In genomic region chr4:41552529-41552928, GRCm38 (mm10) we compare ENCODE assay signal across 8 mouse cellular contexts. TPM values are rescaled to one million over a fixed set of nuclear protein-coding genes. Genes with fewer than 3 reads are reported as not detected.
DNase-seq lines count a peak whose midpoint lies in the region; ATAC-seq and TF ChIP-seq lines count a peak whose summit lies in the region.

No protein-coding gene starts in this region.

- peak; percentile 96 for DNase-seq in heart, adult 11 months
- peak; percentile 77 for DNase-seq in forebrain, embryonic 14.5 days (ENCODE audit: low spot score)
- peak; percentile 78 for DNase-seq in hindbrain, embryonic 14.5 days (ENCODE audit: low spot score)
- peak; percentile 59 to 69 for DNase-seq in left cerebral cortex, postnatal 10 days (ENCODE audit: extremely low spot score in 1 of 2, low spot score in 2 of 2)
- peak; percentile 84 for DNase-seq in naive thymus-derived CD4-positive, alpha-beta T cell, adult 2 months (ENCODE audit: low read depth)
- peak; percentile 37 to 62 for DNase-seq in spleen, postnatal 14 days (ENCODE audit: low spot score in 2 of 2)

- H3K9me3 ChIP-seq in heart, embryonic 12.5 days (replicated peaks) = no peaks in the 10 kb centered on the region
- no peaks in the 10 kb centered on the region for H3K9me3 ChIP-seq in forebrain, embryonic 14.5 days (replicated peaks; ENCODE audit: control insufficient read depth, low read length)
- no peaks in the 10 kb centered on the region for H3K9me3 ChIP-seq in hindbrain, embryonic 14.5 days (ENCODE audit: control insufficient read depth, low read length)

- H3K27me3 ChIP-seq in heart, embryonic 12.5 days (replicated peaks) = no peaks in the 10 kb centered on the region
- H3K27me3 ChIP-seq in forebrain, embryonic 14.5 days (replicated peaks; ENCODE audit: control insufficient read depth, insufficient read depth, low read length) = no peaks in the 10 kb centered on the region
- no peaks in the 10 kb centered on the region for H3K27me3 ChIP-seq in hindbrain, embryonic 14.5 days (ENCODE audit: control insufficient read depth, insufficient read depth, low read length)

- no peak overlapping the region for H3K4me2 ChIP-seq in heart, embryonic 12.5 days
- no peak overlapping the region for H3K4me2 ChIP-seq in forebrain, embryonic 14.5 days (ENCODE audit: low read length)
- H3K4me2 ChIP-seq in hindbrain, embryonic 14.5 days (replicated peaks) = no peak overlapping the region

- ATAC-seq in heart, embryonic 12.5 days (ENCODE audit: insufficient number of reproducible peaks, low FRiP score) = no peak
- peak; percentile 56 for ATAC-seq in forebrain, embryonic 14.5 days
- peak; percentile 36; the same call in 1 of the 2 replicates for ATAC-seq in hindbrain, embryonic 14.5 days (ENCODE audit: low FRiP score)

- H3K9ac ChIP-seq in heart, embryonic 12.5 days = no peak overlapping the region
- no peak overlapping the region for H3K9ac ChIP-seq in forebrain, embryonic 14.5 days (ENCODE audit: low read length)
- no peak overlapping the region for H3K9ac ChIP-seq in hindbrain, embryonic 14.5 days

- no peak overlapping the region for H3K27ac ChIP-seq in heart, embryonic 12.5 days (ENCODE audit: poor library complexity, severe bottlenecking)
- H3K27ac ChIP-seq in bone marrow, adult 2 months (ENCODE audit: control insufficient read depth, insufficient read depth, low read depth, low read length, poor library complexity) = no peak overlapping the region
- H3K27ac ChIP-seq in forebrain, embryonic 14.5 days (ENCODE audit: low read depth, low read length) = no peak overlapping the region
- H3K27ac ChIP-seq in hindbrain, embryonic 14.5 days = no peak overlapping the region

- intact Hi-C loops in left cerebral cortex, postnatal 10 days (cut with DNase I) = loop anchor here (5.0 kb wide), 1 partner anchor 100 kb away; no protein-coding TSS in a partner anchor

- H3K4me1 ChIP-seq in heart, embryonic 12.5 days (replicated peaks) = peaks cover 21% of the 10 kb centered on the region
- H3K4me1 ChIP-seq in bone marrow, adult 2 months (ENCODE audit: control insufficient read depth, insufficient read depth, low read length) = no peaks in the 10 kb centered on the region; the same call in 1 of the 2 replicates
- no peaks in the 10 kb centered on the region; the same call in 1 of the 2 replicates for H3K4me1 ChIP-seq in forebrain, embryonic 14.5 days (ENCODE audit: control insufficient read depth, insufficient read depth, low read length)
- peaks cover 25% of the 10 kb centered on the region for H3K4me1 ChIP-seq in hindbrain, embryonic 14.5 days (replicated peaks; ENCODE audit: control insufficient read depth, insufficient read depth, low read length)

- 34% methylated on average over 6 of the region's 6 CpGs for WGBS in heart, embryonic 12.5 days
- WGBS in bone marrow, adult 2 months = 36% methylated on average over 6 of the region's 6 CpGs
- WGBS in forebrain, embryonic 14.5 days = 37% methylated on average over 6 of the region's 6 CpGs
- WGBS in hindbrain, embryonic 14.5 days = 39% methylated on average over 6 of the region's 6 CpGs

- no peaks in the 10 kb centered on the region for H3K36me3 ChIP-seq in heart, embryonic 12.5 days
- H3K36me3 ChIP-seq in forebrain, embryonic 14.5 days (ENCODE audit: control insufficient read depth, insufficient read depth, low read length) = no peaks in the 10 kb centered on the region
- H3K36me3 ChIP-seq in hindbrain, embryonic 14.5 days (replicated peaks; ENCODE audit: control insufficient read depth, insufficient read depth) = no peaks in the 10 kb centered on the region

- TF ChIP-seq CTCF in bone marrow, adult 2 months (IDR thresholded peaks at IDR 0.05; ENCODE audit: control insufficient read depth, insufficient read depth, low read length) = peak; percentile 74

- no peak overlapping the region for H3K4me3 ChIP-seq in heart, embryonic 12.5 days
- no peak overlapping the region for H3K4me3 ChIP-seq in bone marrow, adult 2 months (replicated peaks; ENCODE audit: control insufficient read depth, low read depth, low read length)
- no peak overlapping the region for H3K4me3 ChIP-seq in forebrain, embryonic 14.5 days (ENCODE audit: low read depth, low read length)
- H3K4me3 ChIP-seq in hindbrain, embryonic 14.5 days (replicated peaks; ENCODE audit: low read length) = no peak overlapping the region

- TF ChIP-seq POLR2A in bone marrow, adult 2 months (IDR thresholded peaks at IDR 0.05; ENCODE audit: borderline replicate concordance, control insufficient read depth, low read depth, low read length) = no peak

RNA-seq across cellular contexts. Expression of gene Fam219a, which starts 16.8 kb away (rescaled TPM):
- 2.2 and 2.6 TPM in 2 replicates for polyA plus RNA-seq in heart, embryonic 12.5 days (2016; fragmentation: Nextera tagmentation; extraction: Ambion mirVana)
- polyA plus RNA-seq in bone marrow, adult 2 months (2011; ENCODE audit: insufficient read depth, insufficient read length, low replicate concordance, missing spikeins) = 6.9 and 17.8 TPM in 2 replicates
- polyA plus RNA-seq in forebrain, embryonic 14.5 days (2014; fragmentation: Nextera tagmentation; extraction: Ambion mirVana) = 10.4 and 11.3 TPM in 2 replicates
- polyA plus RNA-seq in hindbrain, embryonic 14.5 days (2014; fragmentation: Nextera tagmentation; extraction: Ambion mirVana) = 20.0 and 23.5 TPM in 2 replicates
- total RNA-seq in left cerebral cortex, postnatal 10 days (2021) = 100 to 1,000 TPM; 199 to 201 TPM

RNA-seq across cellular contexts. Expression of gene Dnaic1, which starts 17.0 kb away (rescaled TPM):
- 1.4 and 2.1 TPM in 2 replicates for polyA plus RNA-seq in heart, embryonic 12.5 days (2016; fragmentation: Nextera tagmentation; extraction: Ambion mirVana)
- polyA plus RNA-seq in bone marrow, adult 2 months (2011; ENCODE audit: insufficient read depth, insufficient read length, low replicate concordance, missing spikeins) = not detected in 2 replicates
- 1.4 and 1.6 TPM in 2 replicates for polyA plus RNA-seq in forebrain, embryonic 14.5 days (2014; fragmentation: Nextera tagmentation; extraction: Ambion mirVana)
- 2.0 and 2.3 TPM in 2 replicates for polyA plus RNA-seq in hindbrain, embryonic 14.5 days (2014; fragmentation: Nextera tagmentation; extraction: Ambion mirVana)
- total RNA-seq in left cerebral cortex, postnatal 10 days (2021) = 1 to 10 TPM; 4.2 to 5.4 TPM

RNA-seq across cellular contexts. Expression of gene 1110017D15Rik, which starts 35.4 kb away (rescaled TPM):
- polyA plus RNA-seq in heart, embryonic 12.5 days (2016; fragmentation: Nextera tagmentation; extraction: Ambion mirVana) = not detected in 2 replicates
- polyA plus RNA-seq in bone marrow, adult 2 months (2011; ENCODE audit: insufficient read depth, insufficient read length, low replicate concordance, missing spikeins) = not detected in 2 replicates
- polyA plus RNA-seq in forebrain, embryonic 14.5 days (2014; fragmentation: Nextera tagmentation; extraction: Ambion mirVana) = 10.5 and 11.1 TPM in 2 replicates
- polyA plus RNA-seq in hindbrain, embryonic 14.5 days (2014; fragmentation: Nextera tagmentation; extraction: Ambion mirVana) = 19.5 and 24.2 TPM in 2 replicates
- 10 to 100 TPM in 1 of 2 experiments, 1 to 10 TPM in 1; 8.3 to 11.4 TPM for total RNA-seq in left cerebral cortex, postnatal 10 days (2021)

RNA-seq across cellular contexts. Expression of gene AI464131, which starts 49.7 kb away (rescaled TPM):
- 2.6 and 2.9 TPM in 2 replicates for polyA plus RNA-seq in heart, embryonic 12.5 days (2016; fragmentation: Nextera tagmentation; extraction: Ambion mirVana)
- 0.31 TPM in 1 of 2 replicates, not detected in the other for polyA plus RNA-seq in bone marrow, adult 2 months (2011; ENCODE audit: insufficient read depth, insufficient read length, low replicate concordance, missing spikeins)
- 2.4 and 2.6 TPM in 2 replicates for polyA plus RNA-seq in forebrain, embryonic 14.5 days (2014; fragmentation: Nextera tagmentation; extraction: Ambion mirVana)
- polyA plus RNA-seq in hindbrain, embryonic 14.5 days (2014; fragmentation: Nextera tagmentation; extraction: Ambion mirVana) = 10.3 and 12.4 TPM in 2 replicates
- total RNA-seq in left cerebral cortex, postnatal 10 days (2021) = 10 to 100 TPM; 33.6 to 37.4 TPM
